Mouse (Mus musculus) lung, adult 2 months (tissue): ENCODE measurements around the gene Trpm8.

Experiments
- CTCF ChIP-seq: fragments of 200-500 bp; IDR thresholded peaks from 2 replicates; pipeline ENCODE4 v1.5.1; 2011; ENCODE audit warnings: mild to moderate bottlenecking, low read length, control low read depth; ENCODE audit not compliant: insufficient read depth
- POLR2A ChIP-seq: fragments of 200-500 bp; IDR thresholded peaks from 2 replicates; pipeline ENCODE4 v1.6.1; 2011; ENCODE audit warnings: low read depth, mild to moderate bottlenecking, control low read depth, low read length, borderline replicate concordance; ENCODE audit errors: extremely low read depth

DNA sequence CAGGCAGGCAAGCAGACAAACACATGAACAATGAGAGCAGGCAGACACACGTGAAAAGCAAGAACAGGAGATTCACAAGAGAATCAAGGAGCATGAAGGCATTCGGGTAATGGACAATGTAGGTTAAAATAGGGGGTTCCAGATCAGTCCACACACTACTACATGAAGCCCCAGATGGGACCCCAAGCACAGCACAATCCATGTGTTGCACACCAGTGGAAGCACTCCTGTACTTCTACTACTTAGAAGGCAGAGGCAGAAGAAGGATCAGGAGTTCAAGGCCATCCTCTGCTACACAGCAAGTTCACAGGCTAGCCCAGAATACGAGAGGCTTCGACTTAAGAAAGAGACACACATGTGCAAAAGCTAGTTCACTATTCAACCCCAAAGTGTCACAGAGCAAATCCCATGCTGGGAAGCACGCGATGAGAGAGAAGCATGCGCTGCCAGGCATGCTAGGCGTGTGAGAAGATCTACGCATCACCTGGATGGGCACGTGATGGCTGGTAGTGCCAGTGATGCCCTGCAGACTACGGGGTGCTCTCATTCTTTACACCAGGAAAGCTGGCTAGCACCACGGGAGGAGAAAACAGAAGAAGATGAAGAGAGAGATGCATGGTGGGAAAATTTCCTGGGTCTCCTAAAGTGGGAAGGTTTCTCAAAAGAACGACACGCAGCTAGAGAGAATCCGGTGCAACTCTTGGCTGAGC lies 8.8 kb downstream of the Trpm8 start:
- TF ChIP-seq CTCF (no peak), POLR2A (no peak)
